Mouse (Mus musculus) forebrain, embryonic 11.5 days (tissue): ENCODE data around the gene Setd1b. TPM values are rescaled to one million over a fixed set of nuclear protein-coding genes. Genes with fewer than 3 reads are reported as not detected.

Source experiments
- ATAC-seq: fragments of 200-750 bp; cut with Nextera tagmentation; replicated peaks from 2 replicates; pipeline ENCODE4 v1.8.0; 2017; ENCODE audit warnings: moderate TSS enrichment; ENCODE audit not compliant: low FRiP score
- DNase-seq: peaks from one replicate; pipeline ENCODE4 v3.0.0-alpha.2; 2017; ENCODE audit warnings: low spot score
- H3K27ac ChIP-seq: fragments of 300-500 bp; sonication (generic); 2 replicates; pipeline ENCODE4 v1.5.1; 2014; ENCODE audit warnings: low read depth, low read length
- H3K27me3 ChIP-seq: fragments of 300-500 bp; sonication (generic); 2 replicates; pipeline ENCODE4 v1.6.1; 2014; ENCODE audit warnings: mild to moderate bottlenecking, low read length, mixed read lengths; ENCODE audit not compliant: control insufficient read depth, insufficient read depth
- H3K36me3 ChIP-seq: fragments of 300-500 bp; sonication (generic); 2 replicates; pipeline ENCODE4 v1.6.1; 2014; ENCODE audit warnings: mild to moderate bottlenecking, low read length, moderate library complexity, mixed read lengths; ENCODE audit not compliant: control insufficient read depth, insufficient read depth
- H3K4me1 ChIP-seq: fragments of 300-500 bp; sonication (generic); replicated peaks from 2 replicates; pipeline ENCODE4 v1.6.1; 2014; ENCODE audit warnings: low read length, mixed read lengths; ENCODE audit not compliant: control insufficient read depth, insufficient read depth
- H3K4me2 ChIP-seq: fragments of 300-500 bp; sonication (generic); 2 replicates; pipeline ENCODE4 v1.6.1; 2014; ENCODE audit warnings: low read depth, mild to moderate bottlenecking, low read length, moderate library complexity, mixed read lengths; ENCODE audit not compliant: severe bottlenecking
- H3K4me3 ChIP-seq: fragments of 300-500 bp; sonication (generic); 2 replicates; pipeline ENCODE4 v1.5.1; 2014; ENCODE audit warnings: low read depth, low read length
- H3K9ac ChIP-seq: fragments of 300-500 bp; sonication (generic); 2 replicates; pipeline ENCODE4 v1.6.1; 2014; ENCODE audit warnings: low read length
- H3K9me3 ChIP-seq: fragments of 300-500 bp; sonication (generic); 2 replicates; pipeline ENCODE4 v1.6.1; 2016; ENCODE audit warnings: low read length, mixed read lengths; ENCODE audit not compliant: control insufficient read depth
- WGBS: fragments of 180-500 bp; shearing (Covaris S2); extraction: QIAGEN DNeasy Blood & Tissue Kit; methylation state at CpG from one replicate; pipeline ENCODE4 v1.1.7; 2014; 5-methylcytosine and 5-hydroxymethylcytosine counted together
- polyA plus RNA-seq: library from polyadenylated mRNA; unstranded; fragments of >200 nt; fragmentation: Nextera tagmentation; extraction: Ambion mirVana; gene quantifications from 2 replicates; pipeline ENCODE4 v1.2.1, GENCODE M21; 2014

Gene Setd1b
- polyA plus RNA-seq, 1 experiment from 2014 or later = 13.9 TPM

- Histone ChIP-seq H3K27ac (peak overlapping the region; percentile 100), H3K4me2 (peak overlapping the region; percentile 91), H3K4me1 (peaks cover 27% of the 10 kb centered on the region), H3K4me3 (peak overlapping the region; percentile 93), H3K27me3 (no peaks in the 10 kb centered on the region), H3K36me3 (no peaks in the 10 kb centered on the region), H3K9me3 (no peaks in the 10 kb centered on the region), H3K9ac (peak overlapping the region; percentile 99)
- DNase-seq = peak; percentile 80
- ATAC-seq = no peak; the same call in 1 of the 2 replicates
- WGBS = under 1% methylated on average over 37 of the region's 38 CpGs
These were observed 335 bp upstream of the Setd1b start for GRCm38 (mm10) chr5:123141555-123142160.

GRCm38 (mm10) chr5:123143251-123143970 is 1.4 kb downstream of the Setd1b start:
- peaks cover 12% of the 10 kb centered on the region for H3K4me1 ChIP-seq
- no peaks in the 10 kb centered on the region for H3K9me3 ChIP-seq
- DNase-seq = peak; percentile 72
- H3K27ac ChIP-seq = peak overlapping the region; percentile 100
- no peaks in the 10 kb centered on the region for H3K27me3 ChIP-seq
- no peak for ATAC-seq
- under 1% methylated on average over 24 of the region's 24 CpGs for WGBS
- no peaks in the 10 kb centered on the region for H3K36me3 ChIP-seq
- H3K4me3 ChIP-seq = peak overlapping the region; percentile 93
- H3K9ac ChIP-seq = peak overlapping the region; percentile 99
- H3K4me2 ChIP-seq = peak overlapping the region; percentile 91

GRCm38 (mm10) chr5:123143971-123144745 is 2.2 kb downstream of the Setd1b start:
- WGBS = 5% methylated on average over 17 of the region's 17 CpGs
- Histone ChIP-seq H3K4me2 (peak overlapping the region; percentile 91), H3K36me3 (no peaks in the 10 kb centered on the region), H3K9ac (peak overlapping the region; percentile 45; the same call in 1 of the 2 replicates), H3K4me3 (peak overlapping the region; percentile 93), H3K27ac (no peak overlapping the region), H3K4me1 (peaks cover 12% of the 10 kb centered on the region), H3K9me3 (no peaks in the 10 kb centered on the region), H3K27me3 (no peaks in the 10 kb centered on the region)
- DNase-seq (no peak), ATAC-seq (no peak)

GRCm38 (mm10) chr5:123144746-123145590 is 3.0 kb downstream of the Setd1b start:
- Histone ChIP-seq H3K9me3 (no peaks in the 10 kb centered on the region), H3K36me3 (peaks cover 2% of the 10 kb centered on the region; the same call in 1 of the 2 replicates), H3K4me1 (peaks cover 14% of the 10 kb centered on the region), H3K27me3 (no peaks in the 10 kb centered on the region), H3K27ac (no peak overlapping the region), H3K4me3 (peak overlapping the region; percentile 93), H3K9ac (0 out of 2 replicates have a peak overlapping the region, but pooled peaks have one; percentile 45), H3K4me2 (peak overlapping the region; percentile 91)
- 45% methylated on average over 20 of the region's 20 CpGs for WGBS
- DNase-seq (no peak), ATAC-seq (no peak)

- Histone ChIP-seq H3K27me3 (no peaks in the 10 kb centered on the region), H3K27ac (no peak overlapping the region), H3K4me3 (no peak overlapping the region), H3K4me1 (peaks cover 25% of the 10 kb centered on the region), H3K9ac (no peak overlapping the region), H3K4me2 (no peak overlapping the region), H3K36me3 (peaks cover 6% of the 10 kb centered on the region; the same call in 1 of the 2 replicates), H3K9me3 (no peaks in the 10 kb centered on the region)
- WGBS = 91% methylated on average over 11 of the region's 11 CpGs
- ATAC-seq (no peak), DNase-seq (no peak)
These were observed 4.4 kb downstream of the Setd1b start for GRCm38 (mm10) chr5:123146357-123146756.

- WGBS = 87% methylated on average over 17 of the region's 17 CpGs
- Histone ChIP-seq H3K4me3 (no peak overlapping the region), H3K9me3 (no peaks in the 10 kb centered on the region), H3K9ac (no peak overlapping the region), H3K27ac (no peak overlapping the region), H3K4me2 (no peak overlapping the region), H3K4me1 (peaks cover 25% of the 10 kb centered on the region), H3K36me3 (peaks cover 11% of the 10 kb centered on the region; the same call in 1 of the 2 replicates), H3K27me3 (no peaks in the 10 kb centered on the region)
- DNase-seq (no peak), ATAC-seq (no peak)
These were observed 5.6 kb downstream of the Setd1b start for GRCm38 (mm10) chr5:123147569-123147968.

- Histone ChIP-seq H3K9me3 (no peaks in the 10 kb centered on the region), H3K4me3 (no peak overlapping the region), H3K4me2 (no peak overlapping the region), H3K4me1 (peaks cover 25% of the 10 kb centered on the region), H3K9ac (no peak overlapping the region), H3K27me3 (no peaks in the 10 kb centered on the region), H3K36me3 (peaks cover 16% of the 10 kb centered on the region; the same call in 1 of the 2 replicates), H3K27ac (no peak overlapping the region)
- DNase-seq (no peak), ATAC-seq (no peak)
- WGBS = 88% methylated on average over 24 of the region's 25 CpGs
These were observed 6.2 kb downstream of the Setd1b start for GRCm38 (mm10) chr5:123148073-123148722.
